Mouse (Mus musculus): ENCODE results near the gene Oasl1.
"Not testable (repeated sequence)": the region's sequence is repeated elsewhere in the genome, so short reads cannot be mapped to it uniquely, and the experiment has no call there.

Oasl1 gene

DNA sequence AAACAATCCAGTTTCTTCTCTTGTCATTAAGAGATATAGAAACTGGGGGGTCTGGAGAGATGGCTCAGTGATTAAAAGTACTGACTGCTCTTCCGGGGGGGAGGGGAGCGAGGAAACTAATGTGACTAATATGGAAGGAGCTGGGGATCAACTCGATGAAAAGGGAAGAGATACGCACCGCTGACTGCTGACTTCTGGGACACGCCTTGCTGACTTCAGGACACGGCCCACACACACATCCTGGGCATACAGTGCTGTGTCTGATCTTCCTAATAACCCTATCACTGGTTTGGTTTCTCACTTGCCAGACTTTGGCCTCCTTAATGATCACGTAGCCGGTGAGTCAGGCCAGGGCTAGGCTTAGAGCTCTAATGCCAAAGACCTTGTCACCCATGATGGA, 3.7 kb downstream of the Oasl1 start:
- no peak for DNase-seq (ENCODE audit: low spot score)

DNA sequence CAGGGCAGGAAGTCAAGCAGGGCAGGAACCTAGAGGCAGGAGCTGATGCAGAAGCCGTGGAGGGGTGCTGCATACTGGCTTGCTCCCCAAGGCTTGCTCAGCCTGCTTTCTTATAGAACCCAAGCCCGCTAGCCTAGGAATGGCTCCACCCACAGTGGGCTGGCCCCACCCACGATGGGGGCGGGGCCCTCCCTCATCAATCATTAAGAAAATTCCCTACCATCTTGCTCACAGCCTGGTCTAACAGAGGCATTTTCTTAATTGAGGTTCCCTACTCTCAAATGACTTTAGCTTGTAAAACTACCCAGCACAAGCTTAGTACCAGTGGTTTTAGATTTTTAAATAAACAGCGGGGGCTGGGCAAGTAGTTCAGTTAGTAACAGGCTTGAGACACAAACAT, 8.6 kb downstream of the Oasl1 start:
- DNase-seq (ENCODE audit: low spot score) = no peak

DNA sequence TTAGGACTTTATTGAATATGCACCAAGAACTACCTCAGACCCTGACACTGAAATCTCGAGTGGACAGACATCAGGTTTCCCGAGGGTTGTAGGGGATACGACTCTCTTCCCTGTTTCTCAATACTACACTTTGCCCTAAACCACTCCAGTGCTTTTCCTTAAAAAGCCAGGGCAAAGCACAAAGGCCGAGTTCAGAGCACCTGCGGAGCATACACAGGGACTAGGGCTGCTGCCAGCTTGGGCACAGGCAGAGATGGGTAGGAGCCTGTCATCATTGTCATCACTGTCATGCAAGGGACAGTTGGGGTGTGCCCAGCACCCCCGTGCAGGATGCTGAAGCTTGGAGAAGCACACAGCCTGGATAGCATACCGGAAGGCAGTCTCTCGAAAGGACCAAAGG, 10.2 kb downstream of the Oasl1 start:
- DNase-seq (ENCODE audit: low spot score) = no peak

GRCm38 (mm10) chr5:114935838-114936237, 12.8 kb downstream of the Oasl1 start:
- no peak for DNase-seq (ENCODE audit: low spot score)

DNA sequence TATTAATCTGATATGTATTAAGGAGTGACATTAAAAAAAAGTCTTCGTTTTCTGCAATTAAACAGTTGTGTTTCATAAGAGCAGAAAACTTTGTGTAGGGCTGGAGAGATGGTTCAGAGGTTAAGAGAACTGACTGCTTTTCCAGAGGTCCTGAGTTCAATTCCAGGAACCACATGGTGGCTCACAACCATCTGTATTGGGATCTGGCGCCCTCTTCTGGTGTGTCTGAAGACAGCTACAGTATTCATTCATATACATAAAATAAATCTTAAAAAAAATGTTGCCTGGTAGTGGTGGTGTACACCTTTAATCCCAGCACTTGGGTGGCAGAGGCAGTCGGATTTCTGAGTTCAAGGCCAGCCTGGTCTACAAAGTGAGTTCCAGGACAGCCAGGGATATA, 18.1 kb downstream of the Oasl1 start:
- DNase-seq (ENCODE audit: low spot score) = not testable (repeated sequence)

DNA sequence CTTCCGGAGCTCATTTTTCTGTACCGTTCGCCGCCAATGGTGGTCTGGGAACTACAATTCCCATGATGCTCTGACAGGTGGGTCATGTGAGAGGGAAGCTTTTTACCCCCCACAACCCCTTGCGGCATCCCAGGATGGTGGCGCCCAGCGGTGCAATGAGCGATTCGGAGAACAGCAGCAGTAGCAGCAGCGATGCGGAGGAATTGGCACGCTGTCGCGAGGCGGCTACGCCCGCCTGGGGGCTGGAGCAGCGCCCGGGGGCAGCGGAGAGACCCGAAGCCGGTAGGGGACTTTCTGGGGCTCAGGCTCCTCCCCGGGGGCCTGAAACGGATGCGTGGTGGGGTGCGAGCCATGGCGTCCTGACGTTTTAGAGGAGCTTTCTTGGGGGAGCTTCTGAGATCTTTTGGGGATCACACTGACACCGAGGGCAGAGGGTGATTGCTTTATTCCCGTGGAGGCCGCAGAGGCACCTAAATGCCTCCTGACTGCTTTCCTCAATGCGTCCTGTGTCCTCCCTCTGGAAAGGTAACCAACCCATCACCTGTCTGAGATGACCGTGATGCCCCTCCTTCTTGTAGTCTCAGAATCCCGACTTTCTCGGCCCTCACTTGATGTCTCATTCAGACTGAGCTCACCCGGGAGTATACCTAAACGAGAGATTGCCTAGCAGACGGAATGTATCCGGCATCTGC, 19.2 kb downstream of the Oasl1 start, which contains the start of gene 2210016L21Rik:
Gene 2210016L21Rik, plus strand, starts transcription at position 85 of the 692 bp plus-strand sequence.
- DNase-seq (ENCODE audit: low spot score) = peak; percentile 82

- no peak for DNase-seq (ENCODE audit: low spot score)
Observed at GRCm38 (mm10) chr5:114942766-114943130, 19.7 kb downstream of the Oasl1 start.

DNA sequence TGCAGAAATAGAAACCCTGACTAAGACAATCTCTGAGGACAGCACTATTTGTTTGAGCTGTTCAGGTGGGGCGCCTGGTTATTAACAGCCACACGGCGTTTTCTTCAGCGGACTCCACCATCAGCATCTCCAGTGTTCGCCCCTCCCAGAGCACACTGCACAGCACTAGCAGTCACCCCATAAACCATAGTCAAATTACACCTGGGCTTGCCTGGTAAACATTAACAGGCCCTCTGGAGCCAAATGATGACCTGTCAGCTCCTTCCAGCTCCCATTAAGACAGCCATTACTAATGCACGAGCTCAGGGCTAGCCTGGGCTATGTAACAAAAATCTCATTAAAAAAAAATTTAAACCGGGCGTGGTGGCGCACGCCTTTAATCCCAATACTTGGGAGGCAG, 22.0 kb downstream of the Oasl1 start:
- no peak for DNase-seq (ENCODE audit: low spot score)

GRCm38 (mm10) chr5:114948891-114949290, 25.9 kb downstream of the Oasl1 start:
- DNase-seq (ENCODE audit: low spot score) = no peak

- DNase-seq (ENCODE audit: low spot score) = no peak
Observed at GRCm38 (mm10) chr5:114949316-114949715, 26.3 kb downstream of the Oasl1 start.

GRCm38 (mm10) chr5:114949812-114950211, 26.8 kb downstream of the Oasl1 start:
- no peak for DNase-seq (ENCODE audit: low spot score)

DNA sequence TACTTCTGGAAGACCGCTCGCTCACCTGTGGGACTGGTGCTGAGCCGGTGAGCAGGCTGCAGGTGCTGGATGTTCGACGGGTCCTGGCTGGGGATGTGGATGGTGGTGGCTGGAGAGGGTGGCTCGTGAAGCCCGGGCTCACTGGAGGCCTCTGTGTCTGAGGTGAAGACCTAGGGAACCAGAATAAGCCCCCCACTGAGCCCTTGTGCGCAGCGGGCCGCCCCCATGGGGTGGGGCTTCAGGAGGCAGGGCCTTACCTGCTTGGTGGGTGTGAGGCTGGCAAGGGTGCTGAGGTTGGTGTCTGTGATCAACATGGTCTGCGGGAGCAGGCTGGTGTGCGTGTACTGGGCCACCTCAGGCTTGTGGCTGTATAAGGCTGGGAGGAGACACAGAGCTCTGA, 27.6 kb downstream of the Oasl1 start:
- no peak for DNase-seq (ENCODE audit: low spot score)

GRCm38 (mm10) chr5:114951279-114951880, 28.3 kb downstream of the Oasl1 start:
- DNase-seq (ENCODE audit: low spot score) = no peak

DNA sequence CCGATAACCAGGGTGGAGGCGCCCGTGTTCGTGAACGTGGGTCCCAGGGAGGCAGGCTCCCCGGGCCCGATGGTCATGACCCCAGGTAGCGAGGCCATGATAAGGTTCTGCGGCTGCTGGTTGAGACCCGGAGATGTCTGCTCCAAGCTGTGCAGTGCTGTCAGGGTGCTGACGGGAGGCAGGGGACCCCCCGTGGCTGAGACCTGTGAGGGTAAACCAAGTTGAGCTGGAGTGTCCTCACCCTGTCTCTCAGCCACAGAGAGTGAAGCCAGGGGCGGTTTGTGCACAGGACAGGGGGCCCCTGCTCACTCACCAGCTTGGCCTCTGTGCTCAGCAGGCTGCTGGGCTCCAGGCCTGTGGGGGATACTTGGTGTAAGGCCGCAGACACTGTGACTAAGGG, 30.3 kb downstream of the Oasl1 start:
- DNase-seq (ENCODE audit: low spot score) = no peak

DNA sequence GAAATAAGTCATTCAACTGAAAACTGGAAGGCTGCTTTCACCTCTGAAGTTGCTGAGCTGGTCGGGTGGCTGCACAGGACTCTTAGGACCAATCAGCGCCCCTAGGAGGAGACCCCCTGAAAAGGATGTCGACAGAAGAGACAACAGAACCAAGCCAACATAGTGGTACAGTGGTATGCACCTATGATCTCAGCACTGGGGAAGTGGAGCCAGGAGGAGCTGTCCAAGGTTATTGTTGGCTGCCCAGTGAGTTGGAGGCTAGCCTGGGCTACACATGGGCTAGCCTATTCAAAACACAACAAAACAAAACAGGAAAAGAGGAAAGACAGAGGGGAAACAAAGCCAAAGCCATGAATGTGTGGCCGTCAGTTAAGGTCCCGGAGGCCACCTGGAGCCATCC, 35.0 kb downstream of the Oasl1 start:
- no peak for DNase-seq (ENCODE audit: low spot score)

GRCm38 (mm10) chr5:114961590-114962360, 38.7 kb downstream of the Oasl1 start:
- no peak for DNase-seq (ENCODE audit: low spot score)

DNA sequence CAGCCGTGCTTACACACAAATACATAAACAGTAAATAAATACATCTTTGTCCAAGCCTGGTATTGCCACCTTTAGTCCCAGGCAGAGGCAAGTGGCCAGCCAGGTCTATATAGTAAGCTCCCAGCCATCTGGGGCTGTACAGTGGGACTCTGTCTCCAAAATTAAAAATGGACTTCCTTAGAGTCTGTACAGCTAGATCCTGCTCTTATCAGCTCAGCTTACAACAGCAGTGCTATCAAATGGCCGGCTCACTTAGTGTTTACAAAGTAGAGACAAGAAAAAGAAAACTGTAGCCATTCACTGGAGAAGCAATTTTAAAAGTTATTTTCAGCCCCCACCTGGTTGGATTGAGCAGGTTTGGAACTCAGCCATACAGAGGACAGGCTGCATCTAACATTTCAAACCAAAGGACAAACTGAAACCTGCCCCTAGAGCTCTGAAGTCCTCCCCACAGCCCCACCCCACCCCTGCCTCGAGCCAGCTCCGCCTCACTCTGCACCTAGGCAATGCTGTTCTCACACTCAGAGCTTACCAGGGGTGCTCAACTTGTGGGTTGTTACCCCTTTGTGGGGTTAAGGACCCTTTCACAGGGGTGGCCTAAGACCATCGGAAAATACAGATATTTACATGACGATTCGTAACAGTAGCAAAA, 41.4 kb downstream of the Oasl1 start:
- DNase-seq (ENCODE audit: low spot score) = no peak

DNA sequence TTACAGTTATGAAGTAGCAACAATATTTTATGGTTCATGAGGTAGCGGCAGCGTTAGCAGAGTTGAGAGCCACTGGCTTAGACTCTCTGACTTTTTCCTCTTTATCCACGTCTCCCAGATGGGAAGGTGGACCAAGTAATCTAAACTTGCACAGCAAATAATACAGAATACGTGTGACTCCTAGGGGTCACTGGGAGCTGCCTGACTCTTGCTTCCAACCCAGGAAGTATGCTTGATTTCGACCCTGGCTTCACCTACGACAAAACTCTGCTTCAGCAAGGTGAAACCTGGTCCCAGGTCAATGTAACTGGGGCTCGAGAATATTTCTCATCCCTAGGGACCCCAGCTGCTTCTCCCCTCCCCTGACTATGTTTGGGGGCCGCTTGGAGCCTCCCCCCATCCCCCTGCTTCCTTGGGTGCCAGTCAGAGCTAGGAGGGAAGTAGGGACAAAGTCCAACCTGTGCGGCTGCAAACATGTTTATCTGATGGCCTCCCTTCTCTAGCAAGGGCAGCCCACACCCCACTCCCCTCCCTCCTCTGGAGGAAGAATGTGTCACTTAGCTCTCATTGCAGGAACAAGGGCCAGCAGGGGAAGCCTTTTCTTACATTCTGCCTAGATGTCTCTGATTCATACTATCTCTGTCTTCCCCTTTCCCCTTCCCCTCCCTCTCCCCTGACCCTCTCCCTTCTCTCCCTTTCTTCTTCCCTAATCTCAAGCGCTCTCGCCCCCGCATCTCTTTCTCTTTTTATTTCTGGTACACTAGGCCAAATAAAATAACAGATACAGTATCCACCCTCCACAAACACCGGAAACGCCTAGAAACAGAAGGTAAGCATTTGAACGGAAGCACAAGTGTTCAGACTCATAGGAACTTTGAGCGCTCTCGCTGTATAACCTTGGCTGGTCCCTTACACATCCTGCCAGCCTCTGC, 42.2 kb downstream of the Oasl1 start:
- DNase-seq (ENCODE audit: low spot score) = no peak

- no peak for DNase-seq (ENCODE audit: low spot score)
Observed at GRCm38 (mm10) chr5:114967523-114968268, 44.7 kb downstream of the Oasl1 start.

- DNase-seq (ENCODE audit: low spot score) = no peak
Observed at GRCm38 (mm10) chr5:114968651-114969050, 45.6 kb downstream of the Oasl1 start.

DNA sequence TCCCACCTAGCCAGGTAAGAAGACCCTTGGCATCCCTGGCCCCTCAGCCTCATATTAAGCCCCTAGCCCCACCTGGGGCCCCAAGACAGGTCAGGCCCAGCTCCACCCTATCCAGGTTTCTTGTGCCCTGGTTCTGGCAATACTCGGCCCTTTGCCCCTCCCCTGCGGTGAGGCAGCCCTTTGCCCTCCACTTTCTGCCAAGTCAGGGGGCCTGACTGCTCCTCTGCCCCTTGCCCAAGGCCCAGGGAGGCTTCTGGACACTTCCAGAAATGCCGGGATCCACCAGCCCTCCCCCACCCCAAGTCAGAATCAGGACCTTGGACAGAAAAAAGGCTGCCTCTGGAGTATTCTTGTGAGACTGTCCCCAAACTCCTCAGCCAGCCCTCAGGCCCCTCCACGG, 46.0 kb downstream of the Oasl1 start:
- no peak for DNase-seq (ENCODE audit: low spot score)

Measured in c-Kit-positive CD71-positive TER-119-positive erythroid progenitor cells, embryonic 14.5 days (primary cell).